Mouse (Mus musculus): ENCODE measurements around the gene Tal1.

DNA sequence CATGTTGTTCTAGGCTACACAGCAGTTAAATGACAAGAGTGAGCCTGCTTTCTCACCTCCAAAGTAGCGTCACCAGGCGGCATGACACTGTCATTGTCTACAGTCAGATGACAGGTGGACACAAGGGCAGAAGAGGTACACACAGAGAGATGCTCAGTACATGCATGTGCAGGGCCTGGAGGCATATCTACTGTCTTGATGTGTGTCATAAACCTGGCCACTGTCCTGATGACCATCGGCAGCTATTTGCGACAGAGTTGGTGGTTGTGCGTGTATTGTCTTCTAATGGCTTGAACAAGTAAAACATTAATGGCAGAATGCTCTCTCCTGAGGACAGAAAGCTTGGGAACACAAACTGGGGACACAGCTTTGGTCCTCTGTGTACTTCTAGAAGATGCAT is 5.0 kb upstream of the Tal1 start:
- TF ChIP-seq CTCF (IDR thresholded peaks at IDR 0.05; ENCODE audit: extremely low read depth, insufficient read depth, low read length) (no peak), POLR2A (IDR thresholded peaks at IDR 0.05; ENCODE audit: extremely low read depth, insufficient read depth, low read length) (no peak)

All from cortical plate, adult 2 months (tissue).